Mouse (Mus musculus) left cerebral cortex, postnatal 4 days (tissue): ENCODE data around the gene Gbp3. TPM values are rescaled to one million over a fixed set of nuclear protein-coding genes. Genes with fewer than 3 reads are reported as not detected.

Source experiments
- DNase-seq: peaks from one replicate; pipeline ENCODE4 v3.0.0-alpha.2; 2022
- intact Hi-C: fragments of 180-260 bp; cut with DNase I; formaldehyde crosslinking; loops from one replicate; pipeline ENCODE4 v1.15.1; 2025
- total RNA-seq, 2 experiments: library from RNA; stranded (reverse); gene quantifications; 2 replicates each; pipeline ENCODE4 v1.2.3; 2021

The Gbp3 gene
- total RNA-seq, 2 experiments from 2014 or later, result 2.9 to 3.5 TPM

GRCm38 (mm10) chr3:142583067-142583466, 23.2 kb downstream of the Gbp3 start:
- intact Hi-C loops, result no loop called here
- DNase-seq, result no peak

GRCm38 (mm10) chr3:142587386-142587785, 27.6 kb downstream of the Gbp3 start:
- intact Hi-C loops, result no loop called here
- DNase-seq, result no peak

DNA sequence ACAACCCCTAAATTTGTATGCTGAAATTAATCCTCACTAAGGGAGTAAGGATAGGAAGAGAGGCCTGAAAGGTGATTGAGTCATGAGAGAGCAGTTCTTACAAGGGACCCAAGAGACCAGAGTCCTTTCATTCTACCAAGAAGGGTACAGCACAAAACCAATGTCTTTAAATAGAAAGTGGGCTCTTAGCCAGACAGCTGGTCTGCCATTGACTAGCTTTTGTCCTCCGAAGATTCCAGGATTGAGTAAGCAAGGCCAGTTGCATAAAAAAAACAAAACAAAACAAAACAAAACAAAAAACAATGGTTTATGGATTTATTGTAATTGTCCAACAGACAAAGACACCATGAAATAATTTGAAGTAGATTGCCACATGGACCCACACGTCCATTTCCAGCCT, 29.1 kb downstream of the Gbp3 start:
- intact Hi-C loops, result no loop called here
- no peak for DNase-seq

DNA sequence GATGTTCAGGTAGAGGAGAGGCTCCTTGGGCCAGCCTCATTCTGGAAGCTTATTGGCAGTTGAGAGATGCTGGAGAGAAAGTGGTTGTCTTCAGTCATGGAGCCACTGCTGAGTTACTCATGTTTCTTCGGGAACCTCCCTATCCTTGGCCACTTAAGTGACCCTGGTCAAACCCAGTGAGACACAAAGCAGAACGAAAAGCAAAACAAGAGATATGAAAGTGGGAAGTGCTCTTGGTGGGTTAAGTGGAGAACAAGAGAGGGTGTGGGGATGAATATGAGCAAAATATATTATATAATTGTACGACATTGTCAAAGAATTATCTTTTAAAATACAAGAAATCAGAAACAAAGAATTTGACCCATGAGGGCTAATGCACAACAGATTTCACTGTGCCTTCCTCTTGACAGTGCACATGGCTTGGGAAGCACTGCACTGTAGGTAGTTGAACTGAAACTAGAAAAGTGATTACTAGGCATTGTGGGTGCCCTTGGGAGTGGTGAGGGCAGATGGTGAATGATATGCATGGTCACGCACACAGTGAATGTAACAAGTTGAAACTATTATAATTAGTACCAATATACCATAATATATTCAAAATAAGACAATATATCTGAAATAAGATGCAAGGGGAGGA, 30.7 kb downstream of the Gbp3 start:
- intact Hi-C loops, result no loop called here
- DNase-seq, result no peak

- intact Hi-C loops, result no loop called here
- DNase-seq, result no peak
These were observed 34.7 kb downstream of the Gbp3 start, which contains the start of gene Gbp2b for GRCm38 (mm10) chr3:142594547-142594946. TSS of gene Gbp2b (plus strand) at chr3:142594847.

- intact Hi-C loops, result no loop called here
- no peak for DNase-seq
These were observed 38.1 kb downstream of the Gbp3 start for GRCm38 (mm10) chr3:142597923-142598322.

GRCm38 (mm10) chr3:142601675-142602074, 41.8 kb downstream of the Gbp3 start:
- no peak for DNase-seq
- intact Hi-C loops, result no loop called here

DNA sequence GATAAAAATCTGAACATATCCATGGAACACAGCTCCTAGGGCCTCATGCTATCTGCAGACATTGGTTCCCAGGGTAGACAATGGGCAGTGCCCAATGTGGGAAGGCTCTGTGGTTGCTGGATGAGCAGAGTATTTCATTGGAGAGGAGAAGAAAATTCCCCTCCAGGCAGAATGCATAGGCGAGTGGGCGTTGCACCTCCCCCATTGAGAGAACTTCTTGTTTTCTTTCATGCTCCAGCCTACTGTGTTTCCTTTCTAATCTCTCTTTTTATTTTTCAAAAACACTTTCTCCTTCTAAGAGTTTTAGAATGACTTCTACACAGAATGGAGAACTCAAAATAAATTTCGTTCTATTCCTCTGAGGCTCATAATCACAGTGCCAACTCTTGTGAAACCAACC, 58.8 kb downstream of the Gbp3 start:
- intact Hi-C loops, result no loop called here
- DNase-seq, result no peak

GRCm38 (mm10) chr3:142619606-142620005, 59.8 kb downstream of the Gbp3 start:
- intact Hi-C loops, result no loop called here
- DNase-seq, result no peak

DNA sequence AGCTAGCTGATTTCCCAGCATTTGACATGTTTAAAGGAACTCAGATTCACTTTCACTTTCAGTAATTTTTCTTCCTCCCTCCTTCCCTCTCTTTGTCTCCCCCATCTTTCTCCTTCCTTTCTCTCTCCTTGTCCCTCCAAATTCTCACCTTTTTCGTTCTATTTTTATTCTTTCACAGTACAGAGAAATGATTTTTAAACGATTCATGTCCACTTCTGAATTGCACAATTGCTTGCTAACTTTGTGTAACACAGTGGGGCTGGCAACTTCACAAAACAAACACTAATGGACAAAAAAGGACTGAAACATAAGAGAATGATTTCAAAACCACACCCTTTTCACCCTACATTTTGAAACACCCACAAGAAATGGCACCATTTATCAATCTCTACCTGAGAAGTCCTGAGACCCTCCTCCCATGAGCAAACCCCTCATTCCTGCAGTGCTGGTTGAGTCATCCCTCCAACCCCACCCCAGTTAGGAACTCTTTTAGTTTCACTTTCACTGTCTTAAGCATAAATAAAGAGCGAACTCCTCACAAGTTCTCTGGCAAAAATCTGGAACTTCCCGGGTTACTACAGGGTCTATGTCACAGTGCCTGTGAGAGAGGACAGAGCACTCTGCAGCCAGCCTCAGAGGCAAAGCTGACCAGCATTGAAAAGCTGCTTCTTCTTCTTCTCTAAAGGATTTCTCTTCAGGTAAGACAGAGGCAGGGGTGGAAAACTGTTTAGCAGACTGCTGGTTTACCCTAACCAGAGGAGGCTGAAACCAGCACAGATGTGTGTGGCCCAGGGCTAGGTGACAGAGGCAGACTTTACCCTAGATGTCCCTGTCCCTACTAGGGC, 60.5 kb downstream of the Gbp3 start, which contains the start of gene Gbp2:
Gene Gbp2, plus strand, starts transcription at position 492 of the 845 bp plus-strand sequence.
- intact Hi-C loops, result no loop called here
- no peak for DNase-seq

DNA sequence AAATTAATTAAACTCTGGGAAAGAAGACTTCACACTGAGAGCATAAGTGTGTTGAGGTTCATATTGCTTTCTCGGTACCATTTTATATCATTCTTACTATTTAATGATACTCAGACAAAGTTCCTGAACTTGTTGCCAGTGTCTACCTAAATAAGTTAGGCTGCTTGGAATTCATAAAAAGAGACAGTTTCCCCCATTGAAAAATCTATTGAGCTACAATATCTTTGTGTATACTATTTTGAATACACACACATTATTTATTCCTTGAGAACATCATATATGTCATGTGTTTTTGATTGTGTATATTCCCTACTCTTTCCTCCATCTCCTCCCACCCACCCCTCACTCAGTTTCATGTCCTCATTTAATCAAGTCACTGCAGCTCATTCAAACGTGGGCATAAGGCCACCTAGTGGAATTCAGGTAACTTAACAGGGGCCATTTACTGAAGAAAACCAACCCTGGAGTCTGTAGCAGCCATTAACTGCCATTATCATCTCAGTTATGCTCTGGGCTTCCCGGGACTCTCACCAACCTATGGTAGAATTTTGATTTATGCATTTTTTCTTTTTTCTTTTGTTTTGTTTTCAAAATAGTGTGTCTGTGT, 61.2 kb downstream of the Gbp3 start:
- intact Hi-C loops, result no loop called here

More for the DNA sequence above, 61.2 kb downstream of the Gbp3 start:
- no peak for DNase-seq

Other genes with a start within 250 kb of the Gbp3 start
- gene Pdlim5, start 164.3 kb upstream of the Gbp3 start, total RNA-seq, result 10 to 100 TPM; 16.7 to 19.3 TPM
- 1 to 10 TPM; 1.2 to 1.4 TPM for gene Gbp5, start 66.0 kb upstream of the Gbp3 start, total RNA-seq
- 1 to 10 TPM; 2.5 to 2.8 TPM for gene Gbp7, start 29.7 kb upstream of the Gbp3 start, total RNA-seq
- gene Gbp2b, start 34.8 kb downstream of the Gbp3 start, total RNA-seq, result not detected
- under 1 TPM; 0.77 to 0.90 TPM for gene Gbp2, start 60.6 kb downstream of the Gbp3 start, total RNA-seq
- gene Kyat3, start 141.0 kb downstream of the Gbp3 start, total RNA-seq, result 1 to 10 TPM; 2.8 to 3.3 TPM
- 10 to 100 TPM; 32.3 to 32.9 TPM for gene Gtf2b, start 205.0 kb downstream of the Gbp3 start, total RNA-seq